Mouse (Mus musculus) E14TG2a.4 (cell line): ENCODE measurements around the gene Bmpr1b.

Experiments used
- CTCF ChIP-seq: conservative IDR thresholded peaks from 2 replicates; pipeline ENCODE4 v1.5.1; 2014; ENCODE audit warnings: low read length
- NANOG ChIP-seq: IDR thresholded peaks from 2 replicates; pipeline ENCODE4 v1.6.1; 2014; ENCODE audit warnings: borderline replicate concordance, low read length, mixed read lengths
- POU5F1 ChIP-seq: IDR thresholded peaks from 2 replicates; pipeline ENCODE4 v1.6.1; 2014; ENCODE audit warnings: low read length, borderline replicate concordance

GRCm38 (mm10) chr3:141872337-141873042 is 296.7 kb downstream of the Bmpr1b start:
- TF ChIP-seq NANOG (no peak), CTCF (no peak), POU5F1 (no peak)
